Mouse (Mus musculus) limb, embryonic 13.5 days (tissue): ENCODE measurements at regions not wholly inside any gene's neighbourhood (a gene's known extent, or its start where the extent isn't known, plus 50 kb on each side); places are given as distances from the start of the nearest gene placed in this dataset.

Experiments used
- ATAC-seq: fragments of 200-750 bp; cut with Nextera tagmentation; 2 replicates; pipeline ENCODE4 v1.8.0; 2017; ENCODE audit warnings: low read depth, moderate number of reproducible peaks, moderate TSS enrichment; ENCODE audit not compliant: low FRiP score
- H3K27ac ChIP-seq: fragments of 300-500 bp; sonication (generic); 2 replicates; pipeline ENCODE4 v1.5.1; 2015; ENCODE audit warnings: inconsistent platforms, mild to moderate bottlenecking, moderate library complexity
- H3K27me3 ChIP-seq: fragments of 300-500 bp; sonication (generic); 2 replicates; pipeline ENCODE4 v1.6.1; 2015; ENCODE audit warnings: mild to moderate bottlenecking, inconsistent platforms
- H3K36me3 ChIP-seq: fragments of 300-500 bp; sonication (generic); 2 replicates; pipeline ENCODE4 v1.6.1; 2015; ENCODE audit warnings: inconsistent platforms, mild to moderate bottlenecking, moderate library complexity
- H3K4me1 ChIP-seq: fragments of 300-500 bp; sonication (generic); 2 replicates; pipeline ENCODE4 v1.6.1; 2015; ENCODE audit warnings: inconsistent platforms
- H3K4me2 ChIP-seq: fragments of 300-500 bp; sonication (generic); replicated peaks from 2 replicates; pipeline ENCODE4 v1.6.1; 2015; ENCODE audit warnings: inconsistent platforms, mild to moderate bottlenecking, moderate library complexity
- H3K4me3 ChIP-seq: fragments of 300-500 bp; sonication (generic); 2 replicates; pipeline ENCODE4 v1.5.1; 2015; ENCODE audit warnings: moderate library complexity, mild to moderate bottlenecking, inconsistent platforms
- H3K9ac ChIP-seq: fragments of 300-500 bp; sonication (generic); 2 replicates; pipeline ENCODE4 v1.6.1; 2015; ENCODE audit warnings: mild to moderate bottlenecking, inconsistent platforms
- H3K9me3 ChIP-seq: fragments of 300-500 bp; sonication (generic); 2 replicates; pipeline ENCODE4 v1.6.1; 2016; ENCODE audit warnings: inconsistent platforms
- WGBS: fragments of 180-500 bp; shearing (Covaris S2); methylation state at CpG from one replicate; pipeline ENCODE4 v1.1.7; 2015; 5-methylcytosine and 5-hydroxymethylcytosine counted together

GRCm38 (mm10) chr3:119498711-119499110 is 285.6 kb downstream of the Ptbp2 start:
- 81% methylated on average over 20 of the region's 20 CpGs for WGBS
- Histone ChIP-seq H3K9me3 (no peaks in the 10 kb centered on the region), H3K4me3 (no peak overlapping the region), H3K27ac (no peak overlapping the region), H3K36me3 (no peaks in the 10 kb centered on the region), H3K27me3 (no peaks in the 10 kb centered on the region), H3K4me1 (no peaks in the 10 kb centered on the region), H3K9ac (no peak overlapping the region), H3K4me2 (no peak overlapping the region)
- no peak for ATAC-seq

- 76% methylated on average over 7 of the region's 7 CpGs for WGBS
- Histone ChIP-seq H3K4me2 (no peak overlapping the region), H3K9ac (no peak overlapping the region), H3K36me3 (no peaks in the 10 kb centered on the region), H3K27ac (no peak overlapping the region), H3K27me3 (no peaks in the 10 kb centered on the region), H3K4me3 (no peak overlapping the region), H3K4me1 (no peaks in the 10 kb centered on the region), H3K9me3 (no peaks in the 10 kb centered on the region)
- no peak for ATAC-seq
Measured at GRCm38 (mm10) chr3:119497880-119498279, 286.4 kb downstream of the Ptbp2 start.

DNA sequence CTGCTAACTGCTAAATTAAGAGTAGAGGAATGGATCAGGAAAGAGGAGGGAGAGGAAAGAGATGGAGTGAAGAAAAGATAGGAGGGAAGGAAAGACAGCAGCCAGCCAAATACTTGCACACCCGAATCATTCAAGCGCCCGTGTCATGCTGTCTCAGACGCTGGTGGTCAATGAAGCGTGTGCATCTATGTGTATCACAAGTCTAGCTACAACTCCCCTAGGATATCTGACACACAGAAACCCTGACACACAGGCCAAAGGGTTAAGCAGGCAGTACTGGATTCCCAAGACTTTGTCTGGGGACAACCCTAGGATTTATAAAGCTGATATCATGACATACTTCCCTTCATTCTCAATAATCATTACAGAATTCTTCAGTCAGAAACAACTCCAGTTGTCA is 289.7 kb downstream of the Ptbp2 start:
- Histone ChIP-seq H3K27me3 (no peaks in the 10 kb centered on the region), H3K4me3 (no peak overlapping the region), H3K4me2 (no peak overlapping the region), H3K36me3 (no peaks in the 10 kb centered on the region), H3K9ac (no peak overlapping the region), H3K4me1 (no peaks in the 10 kb centered on the region), H3K9me3 (no peaks in the 10 kb centered on the region), H3K27ac (no peak overlapping the region)
- no peak for ATAC-seq
- WGBS = 91% methylated on average over 5 of the region's 5 CpGs

GRCm38 (mm10) chr3:119492627-119493026 is 291.6 kb downstream of the Ptbp2 start:
- H3K36me3 ChIP-seq = no peaks in the 10 kb centered on the region
- H3K4me3 ChIP-seq = no peak overlapping the region
- no peak for ATAC-seq
- H3K27me3 ChIP-seq = no peaks in the 10 kb centered on the region
- WGBS = 72% methylated on average over 1 of the region's 1 CpGs
- H3K4me2 ChIP-seq = no peak overlapping the region
- H3K9ac ChIP-seq = no peak overlapping the region
- no peaks in the 10 kb centered on the region for H3K4me1 ChIP-seq
- no peak overlapping the region for H3K27ac ChIP-seq
- H3K9me3 ChIP-seq = no peaks in the 10 kb centered on the region

- no peak for ATAC-seq
- Histone ChIP-seq H3K27me3 (no peaks in the 10 kb centered on the region), H3K9me3 (no peaks in the 10 kb centered on the region), H3K4me3 (no peak overlapping the region), H3K4me2 (no peak overlapping the region), H3K36me3 (no peaks in the 10 kb centered on the region), H3K4me1 (no peaks in the 10 kb centered on the region), H3K9ac (no peak overlapping the region), H3K27ac (no peak overlapping the region)
Measured at GRCm38 (mm10) chr3:119489336-119489735, 294.9 kb downstream of the Ptbp2 start.
